Mouse (Mus musculus): ENCODE data around the gene Mki67. TPM values are rescaled to one million over a fixed set of nuclear protein-coding genes. Genes with fewer than 3 reads are reported as not detected.

Gene Mki67
- polyA plus RNA-seq, 1 experiment from 2014 or later, result 50.5 TPM

DNA sequence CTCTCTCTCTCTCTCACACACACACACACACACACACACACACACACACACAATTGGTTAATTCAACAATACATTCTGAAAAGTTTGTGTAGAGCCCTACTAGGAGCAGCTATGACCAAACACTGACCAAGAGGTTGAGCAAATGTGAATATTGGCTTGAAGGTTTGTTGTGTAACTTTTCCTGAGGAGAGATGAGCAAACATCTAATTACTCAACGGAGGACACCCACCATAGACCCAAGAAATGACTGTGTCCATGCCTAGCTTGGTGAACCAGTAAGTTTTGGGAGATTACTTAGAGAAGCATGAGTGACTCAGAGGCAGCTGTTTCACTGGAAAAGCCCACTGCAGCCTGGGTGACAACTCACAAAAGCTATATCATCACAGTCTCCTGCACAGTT lies 71.7 kb downstream of the Mki67 start:
- no peak for ATAC-seq (ENCODE audit: insufficient number of reproducible peaks, insufficient read depth, low FRiP score, low TSS enrichment)
- H3K27me3 ChIP-seq, result 0 out of 2 replicates have a peak, but pooled peaks cover 3% of the 10 kb centered on the region
- WGBS, result 85% methylated on average over 1 of the region's 1 CpGs

GRCm38 (mm10) chr7:135641698-135642507 lies 74.3 kb downstream of the Mki67 start:
- ATAC-seq (ENCODE audit: insufficient number of reproducible peaks, insufficient read depth, low FRiP score, low TSS enrichment), result no peak
- 60% methylated on average over 14 of the region's 14 CpGs for WGBS
- Histone ChIP-seq H3K9me3 (no peaks in the 10 kb centered on the region), H3K4me2 (replicated peaks) (no peak overlapping the region), H3K27ac (no peak overlapping the region), H3K4me1 (no peaks in the 10 kb centered on the region), H3K9ac (no peak overlapping the region), H3K27me3 (0 out of 2 replicates have a peak, but pooled peaks cover 3% of the 10 kb centered on the region), H3K36me3 (no peaks in the 10 kb centered on the region), H3K4me3 (no peak overlapping the region)

More for the DNA sequence above, 71.7 kb downstream of the Mki67 start:
- Histone ChIP-seq H3K9ac (no peak overlapping the region), H3K36me3 (no peaks in the 10 kb centered on the region), H3K4me3 (no peak overlapping the region), H3K27ac (no peak overlapping the region), H3K4me2 (replicated peaks) (no peak overlapping the region), H3K9me3 (no peaks in the 10 kb centered on the region), H3K4me1 (no peaks in the 10 kb centered on the region)

Other genes with a start within 250 kb of the Mki67 start
- not detected in 2 replicates for gene Clrn3, start 187.7 kb downstream of the Mki67 start, polyA plus RNA-seq (2016; fragmentation: Nextera tagmentation; extraction: Ambion mirVana)
- 2.4 and 2.5 TPM in 2 replicates for gene Ptpre, start 178.9 kb downstream of the Mki67 start, polyA plus RNA-seq (2016; fragmentation: Nextera tagmentation; extraction: Ambion mirVana)

All from embryonic facial prominence, embryonic 12.5 days (tissue).